Mouse (Mus musculus): Measurements from ENCODE around the gene Gm38394.

DNA sequence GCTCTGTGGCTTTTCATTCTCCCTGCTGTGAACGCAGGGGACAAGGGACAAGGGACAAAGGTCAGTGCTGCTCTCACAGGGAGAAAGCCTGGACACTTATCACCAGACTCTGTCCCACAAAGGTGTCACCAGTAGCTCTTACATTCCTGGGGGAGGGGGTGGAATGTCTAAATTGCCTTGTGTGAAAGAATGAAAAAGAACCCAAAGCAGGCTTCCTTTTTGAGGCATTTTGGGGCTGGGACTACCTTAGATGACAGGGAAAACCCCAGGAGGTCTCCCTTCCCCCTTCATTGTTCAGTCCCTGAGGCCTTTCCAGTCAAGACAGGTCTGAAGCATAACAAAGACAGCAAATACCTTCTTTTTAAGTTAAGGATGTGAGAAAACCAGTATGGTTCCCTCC, 33.2 kb upstream of the Gm38394 start:
- TF ChIP-seq CTCF (IDR thresholded peaks at IDR 0.05; ENCODE audit: insufficient read depth, low read depth, low read length) (no peak), POLR2A (IDR thresholded peaks at IDR 0.05; ENCODE audit: insufficient read depth, low read depth, low read length) (no peak)
